Mouse (Mus musculus) 416B (cell line): ENCODE measurements around the gene Gtdc1.

ENCODE experiments used
- DNase-seq: peaks from one replicate; pipeline ENCODE4 v3.0.0; 2011; ENCODE audit warnings: low read depth

Gtdc1 gene

DNA sequence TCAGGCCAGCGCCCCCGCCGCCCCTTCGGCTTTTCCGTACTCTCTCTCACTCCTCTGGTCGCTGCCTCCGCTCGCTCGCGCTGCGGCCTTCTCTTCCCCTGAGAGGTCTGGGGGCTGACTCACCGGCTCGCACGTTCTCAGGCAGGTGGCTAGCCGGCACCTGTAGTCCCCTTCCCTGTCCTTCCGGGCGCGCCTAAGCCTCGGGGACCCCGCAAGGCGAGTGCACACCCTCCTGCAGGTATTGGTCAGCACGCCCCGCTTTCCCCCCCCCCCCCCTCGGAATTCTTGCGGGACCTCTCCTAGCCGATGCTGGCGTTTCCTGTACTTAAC lies at the start of gene Gtdc1:
Gene Gtdc1, minus strand, starts transcription at position 176 of the 330 bp plus-strand sequence.
- no peak for DNase-seq

DNA sequence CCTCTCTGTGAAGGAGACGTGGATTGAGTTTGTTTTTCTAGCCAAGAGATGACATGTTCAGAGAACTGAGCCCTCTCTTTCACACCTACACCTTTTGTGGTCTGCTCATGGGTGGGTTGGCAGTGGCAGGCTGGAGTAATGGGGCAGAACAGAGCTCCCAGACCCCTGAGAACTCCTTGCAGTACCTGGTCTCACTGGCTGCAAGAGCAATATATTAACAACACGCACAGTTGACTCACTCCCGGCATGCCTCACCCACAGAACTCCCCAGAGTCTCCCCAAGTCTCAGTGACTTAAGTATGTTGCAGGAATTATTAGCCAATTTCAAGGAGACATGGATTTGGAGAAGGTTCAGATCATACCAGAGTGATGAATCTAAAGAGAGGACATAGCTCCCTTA lies 49.6 kb upstream of the Gtdc1 start:
- DNase-seq, result no peak

DNA sequence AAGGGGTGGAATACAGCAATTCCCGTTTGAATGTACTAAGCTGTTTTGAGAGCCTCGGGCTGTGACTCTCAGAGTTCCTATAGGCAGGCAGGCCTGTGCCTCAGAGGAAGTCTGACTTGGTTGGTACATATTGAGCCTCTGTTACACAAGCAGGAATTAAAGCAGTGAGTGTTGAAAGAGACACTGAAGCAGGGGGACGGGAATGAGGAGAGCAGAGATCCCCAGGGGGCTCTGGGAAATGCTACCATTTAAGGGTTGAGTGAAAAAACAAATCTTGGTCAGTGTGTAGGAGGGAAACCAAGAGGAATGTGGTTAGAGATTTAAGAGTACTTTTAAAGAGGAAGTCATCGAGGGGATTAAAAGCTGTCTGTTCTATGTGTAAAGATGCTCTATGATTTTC lies 49.0 kb upstream of the Gtdc1 start:
- DNase-seq, result peak; percentile 42

DNA sequence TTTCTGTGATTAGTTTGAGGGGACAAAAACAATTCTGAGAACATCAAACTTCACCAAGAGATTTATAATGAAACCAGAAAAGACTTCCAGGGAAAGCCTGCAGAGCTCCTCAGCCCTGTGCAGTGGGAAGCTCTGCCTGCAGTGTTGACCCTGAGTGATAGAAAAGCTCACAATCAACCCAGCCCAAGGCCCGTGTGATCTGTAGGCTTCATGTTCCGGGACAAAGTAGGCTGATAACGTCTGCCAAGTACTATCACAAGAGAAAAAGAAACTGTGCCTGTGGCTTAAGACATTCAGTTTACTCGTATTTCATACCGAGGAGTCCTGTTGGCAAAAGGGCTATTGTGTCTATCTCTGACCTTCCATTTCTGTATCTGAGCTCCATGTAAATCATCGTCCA lies 46.4 kb upstream of the Gtdc1 start:
- no peak for DNase-seq

DNA sequence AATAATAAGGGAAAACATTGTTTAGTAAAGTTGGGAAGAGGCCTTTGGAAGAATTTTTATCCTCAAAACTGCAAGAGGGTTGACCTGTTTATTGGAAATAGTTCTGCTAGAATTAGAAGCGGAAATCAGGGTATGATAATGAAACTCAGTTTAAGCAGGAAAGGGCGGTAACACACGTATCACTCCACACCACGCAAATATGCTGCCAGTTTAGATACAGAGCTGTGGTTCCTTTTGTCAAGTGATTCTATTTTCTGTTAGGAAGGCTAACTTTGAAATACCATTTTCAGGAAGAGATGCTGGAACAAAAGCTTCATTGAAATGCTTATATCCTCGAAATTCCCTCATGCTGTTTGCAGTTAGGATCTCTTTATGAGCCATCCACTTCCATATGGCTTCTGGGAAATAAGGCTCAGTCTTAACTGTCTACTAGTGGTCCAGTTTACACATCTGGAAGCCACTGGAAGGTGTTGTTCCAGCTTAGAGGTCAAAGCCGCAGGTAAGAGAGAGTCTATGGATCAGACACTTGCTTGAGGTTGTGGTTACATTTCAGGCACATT lies 42.7 kb upstream of the Gtdc1 start:
- peak; percentile 45 for DNase-seq

DNA sequence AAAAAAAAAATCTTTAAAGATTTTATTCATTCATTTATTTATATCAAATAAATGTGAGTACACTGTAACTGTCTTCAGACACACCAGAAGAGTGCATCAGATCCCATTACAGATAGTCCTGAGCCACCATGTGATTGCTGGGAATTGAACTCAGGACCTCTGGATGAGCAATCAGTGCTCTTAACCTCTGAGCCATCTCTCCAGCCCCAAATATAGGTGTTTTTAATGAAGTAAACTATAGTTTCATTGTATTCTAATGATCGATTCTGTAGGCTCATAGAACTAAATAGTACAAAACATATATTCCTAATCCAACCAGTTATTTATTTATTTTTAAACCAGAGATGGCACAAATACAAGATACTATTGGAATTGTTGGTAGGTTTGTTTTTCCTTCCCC lies 42.2 kb upstream of the Gtdc1 start:
- DNase-seq, result no peak

DNA sequence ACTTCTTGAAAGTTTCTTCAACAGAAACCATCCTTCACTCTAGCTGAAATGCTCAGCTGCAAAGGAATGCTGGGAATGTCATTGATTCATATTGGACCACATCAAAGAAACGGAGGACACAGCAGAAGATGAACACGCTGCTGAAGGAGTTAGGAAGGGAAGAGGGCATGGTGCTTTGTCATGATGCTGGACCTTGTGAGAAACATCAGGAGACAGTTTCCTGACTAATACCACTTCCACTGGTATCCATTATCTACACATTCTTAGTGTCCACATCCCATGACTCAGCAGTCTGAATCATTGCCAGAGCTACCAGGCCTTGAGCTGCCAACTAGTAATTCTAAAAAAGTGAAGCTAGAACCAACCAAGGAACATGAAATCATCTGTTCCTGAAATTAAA lies 41.8 kb upstream of the Gtdc1 start:
- DNase-seq, result peak; percentile 95

DNA sequence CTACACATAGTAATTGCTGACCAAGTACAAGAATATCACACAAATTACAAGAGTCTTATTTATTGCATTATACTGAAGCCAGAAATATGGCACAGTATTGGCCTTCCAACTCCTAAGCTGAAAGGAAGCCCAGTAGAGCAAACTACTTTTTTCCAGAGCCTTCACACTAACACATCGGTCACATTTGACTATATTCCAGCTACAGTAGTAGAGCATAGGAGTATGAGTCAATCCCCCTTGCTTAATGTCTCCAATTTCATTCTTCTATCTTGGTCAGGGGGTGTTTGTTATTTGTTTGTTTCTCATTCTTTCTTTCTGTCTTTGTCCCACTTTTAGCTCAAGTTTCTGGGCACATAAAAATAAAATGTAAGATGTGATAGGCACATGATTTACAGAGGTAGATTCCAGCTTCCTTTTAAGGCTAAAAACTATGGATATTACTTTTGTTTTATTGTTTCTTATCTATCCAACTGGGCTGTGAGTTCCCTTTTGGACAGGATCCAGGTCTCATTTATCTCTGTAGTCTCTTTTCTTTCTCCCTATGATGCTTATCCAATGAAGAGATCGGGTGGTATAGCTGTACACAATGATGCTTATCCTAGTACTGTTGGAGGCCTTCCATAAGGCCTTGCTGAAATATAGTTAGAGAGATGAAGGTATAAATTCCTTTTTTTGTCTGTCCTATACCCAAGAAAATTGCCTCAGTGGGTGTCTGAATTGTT lies 38.5 kb upstream of the Gtdc1 start:
- no peak for DNase-seq

DNA sequence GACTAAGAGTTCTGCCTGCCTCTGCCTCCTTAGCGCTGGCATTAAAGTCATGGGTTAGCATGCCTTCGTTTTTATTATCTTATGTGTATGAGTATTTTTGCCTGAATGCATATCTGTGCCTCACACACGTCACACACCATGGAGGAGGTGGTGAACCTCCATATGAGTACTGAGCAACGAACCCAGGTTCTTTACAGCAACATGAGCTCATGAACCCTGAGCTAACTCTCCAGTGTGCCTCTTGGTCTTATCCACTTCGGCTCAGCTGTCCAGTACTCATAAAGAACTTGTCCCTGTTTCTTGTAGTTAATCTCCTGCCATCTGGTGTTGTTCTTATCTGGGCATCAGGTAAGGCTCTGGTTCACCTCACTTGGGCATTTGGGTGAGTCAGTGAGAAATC lies 35.2 kb upstream of the Gtdc1 start:
- DNase-seq, result peak; percentile 62

DNA sequence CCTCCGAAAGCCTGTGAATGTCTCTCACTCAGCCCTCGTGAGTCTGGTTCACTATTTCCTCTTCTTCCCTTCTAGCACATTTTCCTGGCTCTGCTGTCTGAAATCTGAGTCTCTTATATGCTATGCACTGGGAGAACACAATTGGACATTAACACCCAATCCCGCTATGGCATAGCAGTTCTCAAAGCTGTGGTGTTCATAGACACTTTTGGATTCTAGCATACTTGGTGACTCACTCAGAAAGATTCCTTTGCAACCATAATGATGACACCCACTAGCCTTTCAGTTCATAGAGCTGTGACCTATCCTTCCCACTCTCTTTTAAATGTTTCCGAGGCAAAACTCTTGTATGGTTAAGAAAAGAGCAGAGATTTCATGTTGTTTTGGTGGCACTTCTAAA lies 33.7 kb upstream of the Gtdc1 start:
- DNase-seq, result no peak

DNA sequence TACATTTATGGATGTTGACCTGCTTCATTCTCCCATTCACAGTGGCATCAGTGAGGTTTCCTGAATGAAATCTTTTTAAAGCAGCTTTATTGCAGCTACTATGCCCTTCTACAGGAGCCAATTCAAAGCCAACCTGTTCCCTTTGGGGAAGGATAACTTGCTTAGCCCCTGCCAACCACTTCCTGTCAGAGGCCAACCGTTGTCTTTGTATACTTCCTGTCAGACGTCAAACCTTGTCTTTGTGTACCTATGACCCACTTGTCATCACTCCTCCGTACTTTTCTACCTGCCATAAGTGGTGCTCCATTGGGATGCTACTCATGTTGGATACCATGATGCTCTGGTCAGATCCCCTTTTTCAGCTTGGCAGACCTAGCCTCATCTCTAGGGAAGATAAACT lies 33.1 kb upstream of the Gtdc1 start:
- DNase-seq, result no peak

DNA sequence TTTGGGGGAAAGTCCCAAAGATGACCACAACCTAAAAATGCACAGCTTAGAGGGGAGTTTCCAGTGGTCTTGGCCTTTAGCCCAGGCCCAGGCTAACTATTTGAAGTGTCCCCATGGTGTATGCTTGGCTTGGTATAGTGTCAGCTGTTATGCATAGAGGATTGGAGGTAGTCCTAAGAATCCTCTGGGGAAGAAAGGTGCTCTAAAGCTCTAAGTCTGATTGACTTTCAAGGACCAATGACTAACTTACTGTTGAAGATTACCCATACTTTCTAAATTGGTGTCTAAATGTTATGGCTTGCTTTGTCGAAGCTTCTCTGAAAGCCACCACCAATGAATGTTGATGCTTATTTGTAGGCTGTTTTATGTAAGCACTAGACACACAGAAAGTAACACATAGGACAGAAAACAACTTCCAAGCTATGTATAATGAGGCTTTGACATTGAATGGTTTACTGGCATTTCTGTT lies 29.9 kb upstream of the Gtdc1 start:
- DNase-seq, result no peak

DNA sequence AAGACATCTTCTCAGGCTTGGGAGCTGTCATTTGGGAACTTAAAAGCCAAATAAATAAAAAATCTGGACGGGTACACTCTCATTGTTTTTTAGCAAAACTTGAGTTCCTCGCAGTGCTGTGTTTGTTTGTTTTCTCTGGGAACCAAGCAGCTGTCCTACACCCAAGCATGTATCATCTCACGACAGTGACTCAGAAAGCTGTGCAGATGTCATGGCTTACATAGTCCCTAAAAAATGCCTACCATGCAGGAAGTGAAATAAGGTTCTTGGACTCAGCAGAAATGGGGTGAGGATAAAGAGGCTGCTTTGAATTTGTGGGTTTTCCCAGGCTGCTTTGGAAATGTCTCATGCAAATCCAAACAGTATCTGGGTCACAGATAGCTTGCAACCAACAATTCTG lies 28.8 kb upstream of the Gtdc1 start:
- DNase-seq, result no peak

DNA sequence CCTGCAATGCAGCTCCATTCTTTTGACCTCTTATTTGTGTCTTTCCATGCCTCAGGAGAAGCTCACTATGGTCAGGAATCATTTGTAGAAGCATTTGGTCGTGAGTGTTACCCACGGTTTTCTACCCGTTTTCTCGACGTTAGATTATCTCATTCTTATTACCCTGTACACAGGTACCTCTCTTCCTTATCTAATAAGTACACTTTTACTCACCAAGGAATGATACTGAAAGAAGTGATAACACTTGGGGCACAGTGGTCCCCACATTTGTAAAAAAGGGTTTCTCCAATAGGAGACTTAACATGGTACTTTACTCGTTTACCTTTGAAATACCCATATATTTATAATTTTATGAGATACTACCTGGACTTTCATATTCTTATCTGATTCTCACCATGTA lies 28.0 kb upstream of the Gtdc1 start:
- no peak for DNase-seq

DNA sequence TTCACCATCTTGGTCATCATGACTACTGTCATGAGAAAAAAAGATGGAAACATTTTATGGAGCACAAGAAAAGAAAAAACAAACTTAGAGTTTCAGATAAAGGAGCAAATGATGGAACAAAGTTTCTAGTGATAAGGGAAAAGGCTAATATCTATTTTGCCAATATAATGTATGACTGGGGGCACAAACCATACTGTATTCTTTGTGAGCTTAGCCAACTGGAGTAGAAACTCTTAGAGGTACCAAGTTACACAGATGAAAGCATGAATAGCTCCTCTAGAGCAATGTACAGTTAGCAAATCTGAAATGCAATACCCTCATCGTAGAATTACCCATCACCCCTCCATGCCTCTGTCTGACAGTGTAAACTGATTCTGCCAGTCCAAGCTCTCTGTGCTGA lies 26.7 kb upstream of the Gtdc1 start:
- DNase-seq, result no peak

DNA sequence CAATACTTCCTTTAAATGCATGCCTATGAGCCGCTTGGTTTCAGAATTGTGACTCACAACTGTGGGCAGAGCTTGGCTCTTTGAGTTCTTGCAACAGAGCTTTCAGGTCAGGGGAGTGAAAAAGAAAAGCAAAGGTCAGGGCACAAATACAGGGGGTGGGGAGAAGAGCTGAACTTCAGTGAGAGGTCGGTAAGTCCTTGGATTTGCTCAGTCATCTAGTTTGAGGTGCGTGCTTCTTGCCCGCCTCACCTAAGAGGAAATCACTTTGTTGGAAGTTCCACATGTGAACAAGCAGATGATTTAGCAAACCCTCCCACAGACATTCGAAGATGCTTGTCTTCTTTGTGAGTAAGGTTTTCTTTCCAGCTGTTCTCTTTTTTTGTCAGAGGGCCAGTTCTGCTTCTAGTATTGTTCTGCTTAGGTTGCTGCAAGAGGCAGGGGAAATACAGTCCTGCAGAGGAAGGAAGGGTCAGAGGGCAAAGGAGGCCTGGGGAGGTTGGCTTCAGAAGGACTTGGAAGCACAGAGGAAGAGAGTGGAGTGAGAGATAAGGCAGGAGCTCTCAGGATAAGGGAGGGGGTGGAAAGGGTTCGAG lies 25.5 kb upstream of the Gtdc1 start:
- peak; percentile 91 for DNase-seq

DNA sequence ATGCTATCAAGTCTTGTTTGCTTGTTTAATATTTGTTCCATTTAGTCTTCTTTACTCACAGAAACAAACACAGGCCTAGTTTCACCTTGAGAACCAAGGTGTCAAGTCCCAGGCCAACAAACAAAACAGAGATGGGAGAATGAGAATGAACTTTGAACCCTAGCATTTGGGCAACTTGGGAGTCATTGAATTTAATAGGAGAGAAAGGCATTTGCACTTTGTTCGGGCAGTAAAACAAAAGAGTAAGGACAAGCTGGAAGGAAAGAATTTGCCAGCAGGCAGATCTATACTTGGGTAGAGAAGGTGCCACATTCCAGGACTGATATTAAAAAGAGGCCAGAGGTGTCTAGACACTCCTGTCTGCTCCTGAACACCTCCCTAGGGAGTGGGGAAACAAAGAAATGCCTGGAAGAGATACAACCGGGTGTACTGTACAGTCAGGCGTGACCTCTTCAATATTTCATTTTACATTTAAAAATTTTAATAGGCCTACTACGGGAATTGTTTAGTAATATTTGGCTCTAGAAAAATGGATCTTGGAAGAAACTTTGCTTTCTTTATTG lies 24.3 kb upstream of the Gtdc1 start:
- no peak for DNase-seq

DNA sequence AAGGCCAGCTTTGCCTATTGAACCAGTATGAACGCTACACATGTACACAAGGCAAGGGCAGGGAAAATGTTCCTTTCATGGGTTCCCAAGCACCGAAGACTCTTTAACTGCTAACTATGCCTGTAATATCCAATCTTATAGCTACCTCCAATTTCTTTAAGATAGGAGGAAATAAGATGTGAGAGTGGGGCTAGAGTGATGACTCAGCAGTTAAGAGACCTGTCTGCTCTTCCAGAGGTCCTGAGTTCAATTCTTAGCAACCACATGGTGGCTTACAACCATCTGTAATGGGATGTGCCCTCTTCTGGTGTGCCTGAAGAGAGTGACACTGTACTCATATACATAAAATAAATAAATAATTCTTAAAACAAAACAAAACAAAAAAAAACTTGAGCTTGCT lies 17.2 kb upstream of the Gtdc1 start:
- no peak for DNase-seq

DNA sequence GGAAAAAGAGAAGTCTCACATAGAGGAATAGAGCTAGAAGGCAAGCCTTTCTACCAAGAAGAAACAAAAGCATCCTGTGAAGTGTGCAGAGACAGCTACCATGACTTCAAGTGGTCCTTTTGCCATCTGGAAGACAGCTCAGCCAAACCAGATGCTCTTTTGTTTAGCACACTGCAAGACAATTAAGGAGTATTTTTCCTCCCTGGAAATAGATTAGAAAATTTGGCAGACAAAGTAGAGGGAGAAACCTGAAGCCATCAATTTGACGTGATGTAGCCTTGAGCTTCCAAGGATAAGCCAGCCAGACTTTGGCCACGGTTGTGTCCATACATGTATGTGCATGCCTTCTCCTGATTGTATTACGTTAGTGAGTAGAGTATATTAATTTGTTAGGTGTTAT lies 3.5 kb upstream of the Gtdc1 start:
- DNase-seq, result no peak

DNA sequence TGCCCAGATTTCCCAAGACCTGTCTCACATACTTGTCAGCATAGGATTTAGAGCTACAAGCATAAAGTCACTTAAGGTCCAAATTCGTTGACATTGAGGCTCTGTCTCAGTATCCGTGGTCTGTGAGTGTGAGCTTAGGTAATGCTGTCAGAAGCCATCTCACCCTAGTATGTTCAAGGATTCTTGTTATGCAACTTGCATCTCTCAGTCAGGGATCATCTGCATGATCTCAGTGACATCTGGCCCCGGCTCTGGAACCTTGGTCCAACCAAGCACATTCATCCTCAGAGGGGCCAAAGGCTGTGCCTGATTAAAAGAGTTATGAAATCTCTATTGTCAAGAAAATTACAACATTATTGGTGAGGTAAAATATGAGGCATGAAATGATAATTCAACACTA lies 1.2 kb upstream of the Gtdc1 start:
- peak; percentile 37 for DNase-seq

DNA sequence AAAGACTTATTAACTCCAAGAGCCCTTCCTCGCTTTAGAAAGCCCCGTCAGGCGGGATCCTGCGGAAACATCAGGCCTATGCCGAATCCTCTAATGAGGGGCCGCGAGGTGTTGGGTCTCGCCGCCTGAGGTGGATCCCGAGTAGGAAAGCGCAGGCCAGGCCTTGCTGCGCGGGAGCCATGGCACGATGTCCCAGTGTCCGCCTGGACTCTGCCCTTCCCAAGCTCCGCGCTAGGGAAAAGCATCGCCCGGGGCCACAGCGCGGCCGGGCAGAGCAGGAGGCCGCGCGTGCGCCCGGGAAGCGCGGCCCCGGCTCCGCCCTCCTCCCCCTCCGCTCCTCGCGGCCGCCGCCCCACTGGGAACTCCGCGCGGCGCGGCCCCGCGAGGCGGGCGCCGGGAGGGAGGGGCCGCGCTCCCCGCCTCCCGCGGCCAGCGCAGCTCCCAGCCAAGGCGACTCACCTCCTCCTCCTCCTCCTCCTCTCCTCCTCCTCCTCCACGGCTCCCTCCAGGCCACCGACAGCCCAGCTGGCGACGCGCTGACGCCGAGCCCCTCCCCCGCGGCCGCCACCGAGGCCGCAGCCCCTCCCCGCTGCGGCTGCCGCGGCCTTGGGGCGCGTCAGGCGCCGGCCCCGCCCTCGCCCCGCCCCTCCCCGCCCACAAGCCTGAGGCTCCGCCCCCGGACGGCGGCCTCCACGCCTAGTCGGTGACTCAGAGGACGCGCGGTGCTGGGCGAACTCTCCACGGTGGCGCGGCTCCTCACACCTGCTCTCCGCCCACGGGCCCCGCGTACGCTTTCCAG lies 575 bp downstream of the Gtdc1 start:
- peak; percentile 95 for DNase-seq

DNA sequence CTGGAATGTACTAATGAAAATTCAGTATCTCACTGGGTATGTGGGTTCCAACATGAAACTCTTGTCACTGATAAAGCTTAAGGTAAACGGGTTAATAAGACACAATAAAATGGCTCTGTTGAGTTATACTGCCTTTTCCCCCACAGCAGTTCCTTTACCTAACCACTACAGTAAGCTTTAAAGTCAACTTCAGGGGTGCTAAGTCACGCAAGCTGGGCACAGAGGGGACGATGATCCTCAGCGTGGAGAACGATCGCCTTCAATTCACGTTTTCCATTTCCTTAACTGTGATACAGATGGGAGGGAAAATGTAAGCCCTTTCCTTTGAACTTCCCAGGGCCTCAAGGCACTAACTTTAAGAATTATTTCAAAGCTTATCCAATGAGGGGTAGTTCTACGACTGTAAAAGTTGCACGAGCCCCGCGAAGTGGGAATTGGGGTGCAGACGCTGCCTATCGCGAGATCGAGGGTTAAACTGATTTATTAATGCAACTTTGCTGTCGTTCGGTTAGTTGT lies 1.2 kb downstream of the Gtdc1 start:
- DNase-seq, result peak; percentile 84

DNA sequence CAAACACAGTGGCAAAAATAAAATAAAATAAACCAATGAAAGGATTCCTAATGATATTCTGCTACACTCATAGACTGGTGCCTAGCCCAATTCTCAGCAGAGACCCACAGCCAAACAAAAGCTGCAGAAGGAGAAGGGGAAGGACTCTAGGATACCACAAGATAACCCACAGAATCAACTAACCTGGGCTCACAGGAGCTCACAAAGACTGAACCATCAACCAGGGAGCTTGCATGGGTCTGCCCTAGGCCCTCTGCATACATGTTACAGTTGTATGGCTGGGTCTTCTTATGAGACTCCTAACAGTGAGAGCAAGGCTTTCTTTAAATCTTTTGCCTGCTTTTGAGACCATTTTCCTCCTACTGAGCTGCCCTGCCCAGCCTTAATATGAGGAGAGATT lies 2.8 kb downstream of the Gtdc1 start:
- DNase-seq, result no peak
